Mouse (Mus musculus) heart, adult 2 months (tissue): ENCODE data around the gene Hsd17b11.

Source experiments
- CTCF ChIP-seq: fragments of 200-600 bp; IDR thresholded peaks from 2 replicates; pipeline ENCODE4 v1.8.1; 2022; ENCODE audit warnings: antibody characterized with exemption, mild to moderate bottlenecking, moderate library complexity
- EP300 ChIP-seq: fragments of 200-500 bp; IDR thresholded peaks from 2 replicates; pipeline ENCODE4 v1.6.1; 2011; ENCODE audit warnings: low read depth, low read length, control low read depth; ENCODE audit not compliant: insufficient read depth
- POLR2A ChIP-seq: fragments of 200-500 bp; IDR thresholded peaks from 2 replicates; pipeline ENCODE4 v1.6.1; 2011; ENCODE audit warnings: mild to moderate bottlenecking, low read depth, low read length, control low read depth; ENCODE audit not compliant: insufficient read depth

DNA sequence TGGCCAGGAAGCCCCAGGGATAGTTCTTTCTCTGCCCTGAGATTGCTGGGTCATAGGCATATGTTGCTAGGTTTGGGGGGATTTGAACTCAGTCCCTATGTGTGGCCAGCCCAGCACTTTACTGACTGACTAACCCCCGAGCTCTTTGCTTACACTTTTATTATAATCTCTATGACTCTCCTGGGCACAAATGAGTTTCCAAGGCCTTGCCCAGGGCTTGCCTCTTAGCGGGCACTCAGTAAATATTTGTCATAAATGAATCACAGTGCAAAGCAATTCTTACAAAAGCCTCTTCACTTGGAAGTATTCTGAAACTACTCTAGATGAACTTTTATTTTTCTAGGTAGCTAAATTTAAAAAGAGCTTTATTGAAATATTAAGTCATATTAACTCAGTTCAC, 17.8 kb downstream of the Hsd17b11 start:
- TF ChIP-seq CTCF: no peak
- TF ChIP-seq EP300: no peak
- TF ChIP-seq POLR2A: no peak
